Mouse (Mus musculus) 3134 (cell line): ENCODE results near the gene Krr1.
A peak's percentile ranks its signal among the peaks of the same experiment; 100 is the strongest.

Experiments
- DNase-seq: peaks from one replicate; pipeline ENCODE4 v3.0.0-alpha.2; 2011; ENCODE audit warnings: low spot score; ENCODE audit not compliant: insufficient read length; ENCODE audit errors: extremely low read depth

Krr1 gene

DNA sequence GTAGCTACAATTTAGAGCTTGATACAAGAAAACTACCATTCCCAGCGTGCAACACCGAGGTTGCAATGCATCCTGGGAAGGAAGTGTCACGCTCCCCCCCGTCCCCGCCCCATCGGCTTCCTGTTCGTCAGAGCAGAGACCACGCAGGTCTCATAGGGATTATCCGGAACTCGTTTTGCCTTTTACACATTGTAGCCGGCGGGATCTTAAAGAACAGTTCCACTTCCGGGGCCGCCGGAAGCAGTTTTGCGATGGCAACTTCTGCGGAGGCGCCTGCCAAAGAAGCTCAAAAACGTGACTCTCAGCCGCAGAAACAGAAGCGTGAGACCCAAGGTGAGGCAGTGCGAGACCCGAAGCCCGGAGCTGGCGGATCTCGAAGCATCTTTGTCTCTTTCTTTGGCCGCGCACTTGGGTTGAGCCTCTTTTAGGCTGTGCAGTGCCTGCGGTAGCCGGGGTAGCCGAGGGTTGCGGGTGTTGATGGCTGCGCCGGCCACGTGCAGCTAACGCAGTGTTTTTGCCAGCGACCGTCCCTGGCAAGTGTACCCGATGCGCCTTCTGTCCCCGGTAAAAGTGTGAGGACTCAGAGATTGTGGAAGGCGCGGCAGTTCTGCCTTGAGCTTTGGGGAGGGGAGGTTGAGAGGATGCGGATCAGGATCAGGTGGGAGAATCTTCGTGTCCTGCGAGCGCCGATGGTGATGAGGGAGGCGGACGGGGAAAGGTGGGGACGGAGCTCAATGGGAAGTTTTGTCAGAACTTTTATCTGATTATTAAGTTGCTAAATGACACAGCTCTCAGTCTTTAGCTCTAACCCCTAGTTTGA, at the start of gene Krr1:
TSS of gene Krr1 (plus strand) at position 123 of the 820 bp plus-strand sequence.
- peak; percentile 88 for DNase-seq

DNA sequence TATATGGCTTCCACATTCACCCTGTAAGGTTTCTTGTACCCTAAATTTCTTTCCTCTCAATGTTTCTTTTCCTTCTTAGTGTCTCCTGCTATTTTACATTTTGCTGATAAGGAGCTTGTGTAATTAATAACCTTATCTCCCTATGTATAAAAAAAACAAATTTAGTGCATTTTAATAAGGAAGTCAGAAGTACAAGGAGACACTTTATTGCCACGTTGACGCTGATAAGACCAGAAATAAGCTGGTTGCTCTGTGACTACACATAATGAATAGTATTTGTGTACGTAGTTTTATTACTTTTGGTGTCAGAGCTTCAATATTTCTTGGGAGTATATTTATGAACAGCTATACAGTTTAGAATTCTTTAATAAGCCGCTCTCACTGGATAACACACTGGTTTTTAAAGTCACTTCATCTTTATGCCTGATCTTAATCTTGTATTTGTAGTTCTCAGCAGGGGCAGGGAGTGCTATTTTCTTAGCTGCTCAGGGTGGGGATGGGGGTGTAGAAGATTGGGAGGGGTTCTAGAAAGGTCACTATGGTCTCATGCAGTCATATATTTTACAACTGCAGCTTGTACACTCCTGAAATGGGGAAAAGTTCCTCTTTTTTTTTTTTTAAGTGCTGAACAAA, 48.8 kb upstream of the Krr1 start:
- no peak for DNase-seq

GRCm38 (mm10) chr10:111924141-111924540, 48.3 kb upstream of the Krr1 start:
- no peak for DNase-seq

DNA sequence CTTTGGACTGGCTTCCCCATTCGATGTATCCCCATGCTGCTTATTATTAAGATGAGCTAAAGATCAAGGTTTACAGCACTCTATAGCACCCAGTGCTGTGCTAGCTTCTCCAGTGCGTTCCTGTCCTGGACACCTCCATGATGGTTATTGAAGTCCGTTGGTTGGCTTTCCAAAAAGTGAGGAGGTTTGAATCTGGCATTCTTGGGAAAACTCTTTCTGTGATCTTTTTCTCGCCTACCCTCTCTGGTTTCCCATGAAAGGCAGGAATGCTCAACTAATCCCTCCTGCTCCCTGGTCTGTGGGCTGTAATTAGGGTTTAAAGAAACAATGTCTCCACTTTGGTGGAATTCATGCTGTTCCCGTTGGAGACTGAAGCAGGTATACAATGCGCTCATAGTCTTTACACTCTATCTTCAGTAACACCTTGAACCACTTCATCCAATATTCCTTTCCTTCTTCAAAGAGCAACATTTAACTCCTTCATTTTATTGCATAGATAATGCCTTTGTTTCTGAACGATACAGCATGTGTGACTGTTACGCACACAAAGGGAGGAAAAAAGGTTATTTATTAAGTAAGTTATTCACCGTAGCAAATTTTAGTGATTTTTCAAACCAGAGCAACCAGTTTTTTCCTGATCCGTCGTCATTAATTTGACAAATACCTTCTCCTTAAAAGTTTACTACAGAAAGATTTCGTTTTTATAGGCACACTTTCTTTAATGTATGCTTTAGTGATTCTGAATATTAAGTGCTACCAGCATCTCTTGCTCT, 47.6 kb upstream of the Krr1 start:
- no peak for DNase-seq

DNA sequence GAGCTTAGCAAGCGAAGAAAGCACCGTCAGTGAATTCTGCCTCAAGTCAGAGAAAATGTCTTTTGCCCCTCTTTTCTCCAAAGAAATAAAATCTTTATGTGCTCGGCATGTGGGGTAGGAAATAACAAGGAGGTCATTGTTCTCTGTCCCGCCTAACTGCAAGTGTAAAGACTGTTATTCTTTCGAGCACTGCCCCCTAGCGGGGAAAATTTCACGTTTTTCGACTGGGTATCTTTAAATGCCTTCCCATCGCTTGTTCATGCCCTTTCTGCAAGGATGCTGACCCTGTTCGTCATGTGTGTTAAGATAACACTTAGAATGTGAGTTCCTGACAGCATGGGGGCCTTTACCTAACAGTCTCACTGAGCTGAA, 47.0 kb upstream of the Krr1 start:
- DNase-seq: peak; percentile 34

DNA sequence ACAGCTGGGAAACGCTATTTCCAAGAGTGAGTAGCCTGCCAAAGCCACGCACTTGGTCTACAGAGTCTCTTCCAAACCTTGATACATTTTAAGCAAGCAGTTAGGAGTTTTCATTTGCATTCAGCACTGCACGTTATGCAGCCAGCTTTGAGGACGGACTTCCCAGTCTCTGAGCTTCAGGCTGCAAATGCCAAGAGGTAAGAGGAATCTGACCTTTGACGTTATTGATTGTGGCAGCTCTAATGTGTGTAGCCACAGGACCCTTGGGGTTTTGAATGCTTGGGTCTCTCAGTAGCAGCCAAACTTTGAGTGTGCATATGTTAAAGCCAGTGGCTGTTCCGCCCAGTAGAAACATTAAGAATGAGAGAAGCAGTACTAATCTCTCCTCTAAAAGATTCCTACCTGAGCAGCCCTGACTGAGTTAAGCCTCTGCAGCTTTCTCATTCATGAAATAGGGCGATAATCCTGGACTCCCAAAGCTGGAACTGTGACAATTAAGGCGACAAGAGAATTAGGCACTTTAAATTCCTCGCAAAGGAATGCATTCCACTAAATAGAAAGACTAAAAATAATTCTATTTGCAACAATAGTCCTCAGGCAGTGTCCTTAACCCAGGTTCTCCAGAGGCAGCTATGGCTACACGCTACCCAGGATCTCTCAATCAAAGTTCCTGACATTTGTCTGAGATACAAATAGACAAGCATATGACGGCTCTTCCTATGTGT, 39.7 kb upstream of the Krr1 start:
- DNase-seq: no peak

DNA sequence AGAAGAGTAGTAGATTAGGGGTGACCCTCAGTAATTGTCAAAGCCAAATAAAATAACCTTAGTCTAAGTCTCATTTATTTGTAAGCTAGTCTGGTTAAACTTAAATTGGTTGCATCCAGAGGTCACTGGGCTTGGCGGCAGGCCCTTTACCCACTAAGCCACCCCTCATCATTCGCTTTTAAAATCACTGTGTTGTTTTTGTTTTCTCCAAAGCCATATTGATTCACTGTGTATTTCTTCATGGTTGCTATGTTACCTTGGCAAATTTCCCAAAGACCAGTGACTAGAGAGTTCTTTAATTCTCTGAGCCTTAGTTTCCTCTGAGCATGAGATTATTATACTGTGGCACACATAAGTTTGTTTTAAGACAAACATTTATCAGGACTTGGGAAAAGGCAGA, 37.3 kb upstream of the Krr1 start:
- no peak for DNase-seq

DNA sequence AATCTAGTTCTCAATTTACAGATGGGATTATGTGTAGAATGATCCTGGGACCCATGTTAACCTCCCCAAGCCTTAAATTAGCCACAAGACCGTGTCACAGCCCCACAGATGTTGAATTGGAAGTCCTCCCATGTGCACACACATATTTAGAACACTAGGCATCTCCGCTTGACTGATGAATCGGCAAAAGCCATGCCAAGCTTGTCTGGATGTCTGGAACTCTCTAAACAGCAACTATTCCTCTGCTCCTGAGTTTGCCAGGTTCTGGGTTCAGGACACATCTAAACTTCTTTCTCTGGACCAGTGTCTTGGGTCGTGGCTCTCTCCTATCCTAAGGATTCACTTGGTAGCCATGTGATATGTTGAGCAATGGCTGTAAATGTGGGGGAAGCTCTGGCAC, 36.4 kb upstream of the Krr1 start:
- no peak for DNase-seq

DNA sequence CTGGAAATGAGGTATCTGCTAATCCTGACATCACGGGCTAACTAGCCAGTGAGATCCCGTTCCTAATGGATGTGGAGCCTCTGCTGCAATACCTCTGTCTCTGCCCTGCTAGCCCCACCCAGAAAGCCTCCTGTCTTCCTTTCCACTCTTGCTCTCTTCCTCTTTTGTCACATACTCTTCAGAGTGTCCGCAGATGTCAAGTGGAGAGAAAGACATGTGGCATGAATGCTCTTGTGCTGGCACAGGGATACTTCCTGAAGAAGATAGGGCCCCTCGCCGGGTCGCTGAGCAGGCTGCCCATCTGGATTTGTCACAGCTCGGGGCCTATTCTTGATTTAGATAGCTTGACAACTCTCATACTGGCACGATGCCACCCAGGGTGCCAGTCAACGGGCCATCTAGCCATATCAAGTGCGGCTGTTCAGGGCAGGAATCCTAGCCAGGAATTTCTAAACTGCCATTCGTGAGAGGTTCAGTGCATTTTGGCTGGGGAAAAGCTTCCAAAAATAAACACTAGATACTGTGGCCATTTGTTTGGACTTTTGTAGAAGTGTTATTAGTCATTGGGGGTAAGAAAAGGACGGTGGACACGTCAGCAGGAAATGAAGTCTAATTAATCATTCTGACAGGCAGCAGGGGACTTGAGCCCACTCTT, 35.8 kb upstream of the Krr1 start:
- DNase-seq: peak; percentile 82

DNA sequence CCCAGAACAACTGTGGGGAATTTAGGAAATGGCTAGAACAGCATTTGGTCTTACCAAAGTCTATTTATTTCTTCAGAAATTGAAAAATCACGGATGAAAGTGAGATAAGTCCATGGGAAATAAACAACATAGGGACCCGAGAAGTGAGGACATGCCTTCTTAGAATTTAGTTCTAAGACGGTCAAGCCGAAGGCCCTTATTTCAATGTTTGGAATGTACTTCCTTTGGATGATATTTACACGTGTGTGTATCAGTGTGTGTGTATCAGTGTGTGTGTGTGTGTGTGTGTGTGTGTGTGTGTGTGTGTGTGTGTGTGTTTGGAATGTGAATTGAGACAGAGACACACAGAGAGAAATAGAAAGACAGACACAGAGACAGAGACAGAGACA, 35.3 kb upstream of the Krr1 start:
- no peak for DNase-seq

DNA sequence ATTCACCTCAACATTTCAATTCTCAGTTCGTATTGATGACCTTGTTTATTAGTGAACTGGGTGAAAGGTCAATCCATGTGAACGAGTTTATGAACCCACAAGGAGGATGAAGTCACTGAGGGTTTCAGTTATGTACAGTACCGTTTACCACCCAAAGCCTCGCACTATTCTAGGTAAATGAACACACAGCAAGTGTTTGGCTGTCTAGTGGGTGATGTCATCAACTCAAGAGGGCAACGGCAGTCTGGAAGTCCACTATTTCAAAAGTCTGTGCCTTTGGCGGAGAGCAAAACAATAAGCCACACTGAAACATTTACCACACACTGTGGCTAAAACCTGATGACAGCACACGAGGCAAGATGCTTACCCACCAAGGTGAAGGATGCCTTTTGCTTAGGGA, 29.4 kb upstream of the Krr1 start:
- no peak for DNase-seq

- no peak for DNase-seq
These were observed 26.9 kb upstream of the Krr1 start for GRCm38 (mm10) chr10:111945563-111945962.

DNA sequence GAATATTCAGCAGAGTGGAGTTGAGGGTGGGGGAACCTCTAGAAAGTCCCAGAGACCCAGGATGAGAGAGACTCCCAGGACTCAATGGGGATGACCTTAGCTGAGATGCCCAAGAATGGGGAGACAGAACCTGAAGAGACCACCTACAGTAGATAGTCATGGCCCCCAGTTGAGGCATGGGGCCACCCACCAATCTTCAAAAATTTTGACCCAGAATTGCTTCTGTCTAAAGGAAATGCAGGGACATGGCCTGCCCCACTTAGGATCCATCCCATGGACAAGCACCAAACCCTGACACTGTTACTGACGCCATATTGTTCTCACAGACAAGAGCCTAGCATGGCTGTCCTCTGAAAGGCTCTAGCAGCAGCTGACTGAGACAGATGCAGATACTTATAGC, 24.4 kb upstream of the Krr1 start:
- no peak for DNase-seq

DNA sequence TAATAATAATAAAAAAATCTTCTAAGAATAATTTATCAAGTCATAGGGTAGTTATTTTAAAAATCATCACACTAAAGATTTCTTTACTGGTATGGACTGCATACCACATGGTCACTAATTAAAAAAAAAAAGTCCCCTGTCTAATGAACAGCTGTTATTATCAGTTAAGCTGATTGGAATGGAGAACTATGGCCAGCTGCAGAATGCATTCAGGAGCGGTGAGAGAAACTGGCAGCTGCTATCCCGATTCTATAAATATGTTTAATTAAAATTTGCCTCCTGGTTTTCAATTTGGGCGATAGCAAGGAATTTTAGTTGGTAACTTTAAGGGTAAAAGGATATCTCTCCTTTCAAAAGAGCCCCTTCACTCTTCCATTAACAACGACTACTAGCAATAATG, 23.5 kb upstream of the Krr1 start:
- no peak for DNase-seq

- no peak for DNase-seq
These were observed 16.6 kb upstream of the Krr1 start for GRCm38 (mm10) chr10:111955836-111956235.

DNA sequence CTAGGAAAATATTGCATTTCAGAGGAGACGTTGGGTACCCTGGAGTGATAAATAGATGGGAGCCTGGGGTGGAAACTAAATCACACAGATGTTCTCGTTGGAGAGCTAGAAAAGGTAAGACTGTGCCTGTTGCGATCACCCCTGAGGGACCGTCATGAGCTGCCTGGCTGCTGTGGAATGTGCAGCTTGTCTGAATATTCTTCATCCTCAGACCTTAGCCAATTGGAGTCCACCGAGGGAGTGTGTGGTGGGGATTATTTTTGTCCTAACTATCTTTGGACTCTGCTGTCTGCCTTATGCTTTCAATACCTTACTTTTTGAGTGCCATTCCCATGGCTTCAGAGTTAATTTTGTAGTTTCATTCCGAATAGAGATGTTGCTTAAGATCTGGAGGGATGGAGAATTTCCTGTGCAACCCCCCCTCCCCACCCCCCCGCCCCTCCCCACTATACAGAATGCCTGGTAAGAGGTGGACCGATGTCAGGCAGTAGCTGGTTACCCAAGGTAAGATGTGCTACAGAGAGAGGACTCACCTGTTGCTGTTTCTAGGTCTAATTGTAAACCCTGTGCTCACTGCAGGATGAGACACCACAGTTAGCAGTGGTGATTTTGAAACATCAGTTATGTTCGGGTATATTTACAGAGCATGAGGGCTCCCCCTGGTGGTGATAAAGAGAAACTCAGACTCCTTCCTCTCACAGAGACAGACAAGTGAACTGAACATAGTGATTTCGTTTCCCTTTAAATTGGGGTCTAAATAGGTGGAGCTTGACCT, 15.0 kb upstream of the Krr1 start:
- peak; percentile 20 for DNase-seq

DNA sequence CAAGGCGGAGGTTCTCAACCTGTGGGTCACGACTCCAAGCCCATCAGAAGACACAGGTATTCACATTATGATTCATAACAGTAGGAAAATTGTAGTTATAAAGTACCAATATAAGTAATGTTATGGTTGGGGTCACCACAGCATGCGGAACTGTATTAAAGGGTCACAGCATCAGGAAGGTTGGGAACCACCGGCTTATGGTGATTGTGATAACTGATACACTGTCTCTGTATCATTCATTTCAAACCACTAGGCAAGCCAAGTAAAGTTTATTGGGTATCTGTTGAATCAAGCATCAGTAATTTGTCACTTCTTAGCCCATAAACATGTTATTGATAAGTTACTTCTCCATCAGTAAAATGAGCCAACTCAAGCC, 14.4 kb upstream of the Krr1 start:
- no peak for DNase-seq

- DNase-seq: no peak
These were observed 13.1 kb upstream of the Krr1 start for GRCm38 (mm10) chr10:111959353-111959752.

DNA sequence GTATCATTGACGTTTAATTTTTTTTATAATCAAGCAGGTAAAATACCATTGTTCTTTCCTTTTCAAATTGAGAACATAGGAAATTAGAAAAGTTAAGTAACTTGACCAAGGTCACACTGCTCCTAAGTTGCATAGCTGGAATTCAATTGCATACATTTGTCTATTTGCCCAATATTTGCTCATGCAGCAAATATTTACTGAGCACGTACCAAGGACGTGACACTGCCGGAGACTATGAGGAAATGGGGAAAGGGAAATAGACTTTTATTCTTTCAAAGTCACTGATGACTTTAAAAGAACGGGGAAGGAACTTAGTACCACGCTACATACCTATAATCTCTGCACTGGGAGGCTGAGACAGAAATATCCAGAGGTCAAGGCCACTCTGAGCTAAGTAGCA, 12.0 kb upstream of the Krr1 start:
- no peak for DNase-seq

- no peak for DNase-seq
These were observed 6.1 kb upstream of the Krr1 start for GRCm38 (mm10) chr10:111966394-111966793.
